Mouse (Mus musculus): ENCODE data around the gene Aspscr1. TPM values are rescaled to one million over a fixed set of nuclear protein-coding genes. Genes with fewer than 3 reads are reported as not detected.

The Aspscr1 gene
- polyA plus RNA-seq, 1 experiment from 2014 or later = 139 TPM

GRCm38 (mm10) chr11:120630881-120631725 is 41.7 kb upstream of the Aspscr1 start:
- no peak overlapping the region for H3K4me3 ChIP-seq

GRCm38 (mm10) chr11:120631726-120632448 is 40.9 kb upstream of the Aspscr1 start:
- Histone ChIP-seq H3K9ac (peak overlapping the region; percentile 95), H3K4me1 (peaks cover 40% of the 10 kb centered on the region)
- WGBS = 69% methylated on average over 4 of the region's 4 CpGs

More at GRCm38 (mm10) chr11:120630881-120631725, 41.7 kb upstream of the Aspscr1 start:
- Histone ChIP-seq H3K27me3 (replicated peaks) (no peaks in the 10 kb centered on the region), H3K36me3 (peaks cover 29% of the 10 kb centered on the region), H3K4me1 (peaks cover 40% of the 10 kb centered on the region), H3K9me3 (no peaks in the 10 kb centered on the region), H3K9ac (0 out of 2 replicates have a peak overlapping the region, but pooled peaks have one; percentile 6), H3K27ac (no peak overlapping the region), H3K4me2 (replicated peaks) (peak overlapping the region; percentile 97)
- WGBS = 54% methylated on average over 7 of the region's 7 CpGs
- ATAC-seq (ENCODE audit: low FRiP score, low read depth) = no peak

GRCm38 (mm10) chr11:120632559-120633519 is 39.9 kb upstream of the Aspscr1 start:
- Histone ChIP-seq H3K36me3 (peaks cover 14% of the 10 kb centered on the region), H3K4me2 (replicated peaks) (peak overlapping the region; percentile 97), H3K4me1 (peaks cover 40% of the 10 kb centered on the region), H3K9ac (peak overlapping the region; percentile 95), H3K9me3 (no peaks in the 10 kb centered on the region), H3K4me3 (peak overlapping the region; percentile 90), H3K27ac (peak overlapping the region; percentile 79), H3K27me3 (replicated peaks) (no peaks in the 10 kb centered on the region)
- WGBS = under 1% methylated on average over 103 of the region's 116 CpGs
- ATAC-seq (ENCODE audit: low FRiP score, low read depth) = peak; percentile 82

More at GRCm38 (mm10) chr11:120631726-120632448, 40.9 kb upstream of the Aspscr1 start:
- Histone ChIP-seq H3K4me3 (peak overlapping the region; percentile 90), H3K4me2 (replicated peaks) (peak overlapping the region; percentile 97), H3K9me3 (no peaks in the 10 kb centered on the region), H3K36me3 (peaks cover 23% of the 10 kb centered on the region), H3K27ac (no peak overlapping the region), H3K27me3 (replicated peaks) (no peaks in the 10 kb centered on the region)
- ATAC-seq (ENCODE audit: low FRiP score, low read depth) = no peak

GRCm38 (mm10) chr11:120633520-120634343 is 39.0 kb upstream of the Aspscr1 start, which contains the start of gene Mafg:
Mafg (minus strand) TSS chr11:120633600.
- H3K36me3 ChIP-seq = peaks cover 11% of the 10 kb centered on the region
- H3K4me1 ChIP-seq = peaks cover 40% of the 10 kb centered on the region
- peak within 1 kb of the TSS; percentile 97 for H3K4me2 ChIP-seq (replicated peaks)
- peak within 1 kb of the TSS; percentile 90 for H3K4me3 ChIP-seq
- 10% methylated on average over 58 of the region's 58 CpGs for WGBS
- peak; percentile 89 for ATAC-seq (ENCODE audit: low FRiP score, low read depth)
- H3K27me3 ChIP-seq (replicated peaks) = no peaks in the 10 kb centered on the region
- H3K27ac ChIP-seq = peak within 1 kb of the TSS; percentile 79
- no peaks in the 10 kb centered on the region for H3K9me3 ChIP-seq
- H3K9ac ChIP-seq = peak within 1 kb of the TSS; percentile 95

- no peak overlapping the region for H3K9ac ChIP-seq
- H3K4me2 ChIP-seq (replicated peaks) = no peak overlapping the region
- no peak overlapping the region for H3K27ac ChIP-seq
- 85% methylated on average over 5 of the region's 5 CpGs for WGBS
- no peak overlapping the region for H3K4me3 ChIP-seq
- peaks cover 31% of the 10 kb centered on the region for H3K4me1 ChIP-seq
- no peaks in the 10 kb centered on the region for H3K27me3 ChIP-seq (replicated peaks)
- H3K9me3 ChIP-seq = no peaks in the 10 kb centered on the region
- H3K36me3 ChIP-seq = no peaks in the 10 kb centered on the region
- no peak for ATAC-seq (ENCODE audit: low FRiP score, low read depth)
These were observed 38.0 kb upstream of the Aspscr1 start for GRCm38 (mm10) chr11:120634810-120635209.

GRCm38 (mm10) chr11:120641255-120641654 is 31.5 kb upstream of the Aspscr1 start:
- H3K4me1 ChIP-seq = peaks cover 21% of the 10 kb centered on the region

GRCm38 (mm10) chr11:120641869-120642268 is 30.9 kb upstream of the Aspscr1 start:
- ATAC-seq (ENCODE audit: low FRiP score, low read depth) = no peak
- H3K27me3 ChIP-seq (replicated peaks) = 0 out of 2 replicates have a peak, but pooled peaks cover 6% of the 10 kb centered on the region
- H3K27ac ChIP-seq = no peak overlapping the region
- no peaks in the 10 kb centered on the region for H3K36me3 ChIP-seq
- peak overlapping the region; percentile 82 for H3K4me2 ChIP-seq (replicated peaks)
- peak overlapping the region; percentile 33; the same call in 1 of the 2 replicates for H3K9ac ChIP-seq
- no peaks in the 10 kb centered on the region for H3K9me3 ChIP-seq
- H3K4me3 ChIP-seq = no peak overlapping the region
- 83% methylated on average over 8 of the region's 8 CpGs for whole genome bisulfite sequencing
- H3K4me1 ChIP-seq = peaks cover 21% of the 10 kb centered on the region

More at GRCm38 (mm10) chr11:120641255-120641654, 31.5 kb upstream of the Aspscr1 start:
- no peaks in the 10 kb centered on the region for H3K36me3 ChIP-seq
- H3K27me3 ChIP-seq (replicated peaks) = 0 out of 2 replicates have a peak, but pooled peaks cover 6% of the 10 kb centered on the region
- H3K4me3 ChIP-seq = no peak overlapping the region
- WGBS = 68% methylated on average over 9 of the region's 9 CpGs
- H3K9ac ChIP-seq = peak overlapping the region; percentile 33
- H3K27ac ChIP-seq = no peak overlapping the region
- no peak for ATAC-seq (ENCODE audit: low FRiP score, low read depth)
- H3K4me2 ChIP-seq (replicated peaks) = peak overlapping the region; percentile 12; the same call in 1 of the 2 replicates
- H3K9me3 ChIP-seq = no peaks in the 10 kb centered on the region

GRCm38 (mm10) chr11:120642939-120643600 is 29.7 kb upstream of the Aspscr1 start:
- H3K27ac ChIP-seq = no peak overlapping the region
- H3K9me3 ChIP-seq = no peaks in the 10 kb centered on the region
- 2% methylated on average over 18 of the region's 18 CpGs for WGBS

GRCm38 (mm10) chr11:120643601-120643987 is 29.2 kb upstream of the Aspscr1 start, which contains the start of gene Pycr1:
Pycr1 (minus strand) TSS chr11:120643769.
- Histone ChIP-seq H3K27me3 (replicated peaks) (peaks cover 12% of the 10 kb centered on the region; the same call in 1 of the 2 replicates), H3K4me2 (replicated peaks) (peak within 1 kb of the TSS; percentile 82), H3K36me3 (no peaks in the 10 kb centered on the region), H3K27ac (no peak within 1 kb of the TSS), H3K4me1 (peaks cover 35% of the 10 kb centered on the region), H3K4me3 (peak within 1 kb of the TSS; percentile 40), H3K9ac (peak within 1 kb of the TSS; percentile 58), H3K9me3 (no peaks in the 10 kb centered on the region)
- ATAC-seq (ENCODE audit: low FRiP score, low read depth) = peak; percentile 100
- under 1% methylated on average over 15 of the region's 15 CpGs for WGBS

More at GRCm38 (mm10) chr11:120642939-120643600, 29.7 kb upstream of the Aspscr1 start:
- Histone ChIP-seq H3K4me2 (replicated peaks) (peak overlapping the region; percentile 82), H3K4me1 (peaks cover 32% of the 10 kb centered on the region), H3K9ac (peak overlapping the region; percentile 58), H3K4me3 (peak overlapping the region; percentile 40), H3K27me3 (replicated peaks) (peaks cover 12% of the 10 kb centered on the region; the same call in 1 of the 2 replicates), H3K36me3 (no peaks in the 10 kb centered on the region)
- ATAC-seq (ENCODE audit: low FRiP score, low read depth) = peak; percentile 65

All from neural tube, embryonic 12.5 days (tissue).